Mouse (Mus musculus) embryonic facial prominence, embryonic 11.5 days (tissue): ENCODE measurements at regions not wholly inside any gene's neighbourhood (a gene's known extent, or its start where the extent isn't known, plus 50 kb on each side); places are given as distances from the start of the nearest gene placed in this dataset.
A peak's percentile ranks its signal among the peaks of the same experiment; 100 is the strongest.
"Not testable (repeated sequence)": the region's sequence is repeated elsewhere in the genome, so short reads cannot be mapped to it uniquely, and the experiment has no call there.

Experiments
- ATAC-seq: fragments of 200-750 bp; cut with Nextera tagmentation; replicated peaks from 2 replicates; pipeline ENCODE4 v1.8.0; 2017; ENCODE audit warnings: low read depth; ENCODE audit not compliant: insufficient number of reproducible peaks, low FRiP score, low TSS enrichment
- DNase-seq: peaks from one replicate; pipeline ENCODE4 v3.0.0-alpha.2; 2015; ENCODE audit warnings: low spot score
- H3K27ac ChIP-seq: fragments of 300-500 bp; sonication (generic); replicated peaks from 2 replicates; pipeline ENCODE4 v1.5.1; 2014; ENCODE audit warnings: mild to moderate bottlenecking, low read depth, low read length, control low read depth
- H3K27me3 ChIP-seq: fragments of 300-500 bp; sonication (generic); 2 replicates; pipeline ENCODE4 v1.6.1; 2014; ENCODE audit warnings: mild to moderate bottlenecking, low read length, moderate library complexity, mixed read lengths; ENCODE audit not compliant: control insufficient read depth, insufficient read depth
- H3K36me3 ChIP-seq: fragments of 300-500 bp; sonication (generic); replicated peaks from 2 replicates; pipeline ENCODE4 v1.6.1; 2014; ENCODE audit warnings: low read depth, mild to moderate bottlenecking, low read length, moderate library complexity, mixed read lengths; ENCODE audit not compliant: control insufficient read depth, insufficient read depth
- H3K4me1 ChIP-seq: fragments of 300-500 bp; sonication (generic); 2 replicates; pipeline ENCODE4 v1.6.1; 2014; ENCODE audit warnings: low read length, mixed read lengths; ENCODE audit not compliant: control insufficient read depth, insufficient read depth
- H3K4me2 ChIP-seq: fragments of 300-500 bp; sonication (generic); 2 replicates; pipeline ENCODE4 v1.6.1; 2014; ENCODE audit warnings: low read depth, mild to moderate bottlenecking, control low read depth, low read length, moderate library complexity
- H3K4me3 ChIP-seq: fragments of 300-500 bp; sonication (generic); 2 replicates; pipeline ENCODE4 v1.5.1; 2014; ENCODE audit warnings: low read depth, low read length, control low read depth
- H3K9ac ChIP-seq: fragments of 300-500 bp; sonication (generic); replicated peaks from 2 replicates; pipeline ENCODE4 v1.6.1; 2014; ENCODE audit warnings: mild to moderate bottlenecking, control low read depth, low read length
- H3K9me3 ChIP-seq: fragments of 300-500 bp; sonication (generic); replicated peaks from 2 replicates; pipeline ENCODE4 v1.6.1; 2016; ENCODE audit warnings: mild to moderate bottlenecking, low read length, inconsistent platforms, mixed read lengths; ENCODE audit not compliant: control insufficient read depth
- WGBS: fragments of 180-500 bp; shearing (Covaris S2); extraction: QIAGEN DNeasy Blood & Tissue Kit; methylation state at CpG from one replicate; pipeline ENCODE4 v1.1.7; 2014; 5-methylcytosine and 5-hydroxymethylcytosine counted together

GRCm38 (mm10) chr6:53182131-53182530 is 104.9 kb upstream of the Creb5 start:
- not testable (repeated sequence) for H3K4me3 ChIP-seq, H3K4me2 ChIP-seq, H3K9ac ChIP-seq, H3K27ac ChIP-seq, H3K9me3 ChIP-seq, H3K36me3 ChIP-seq, H3K27me3 ChIP-seq, H3K4me1 ChIP-seq, ATAC-seq, DNase-seq
- 91% methylated on average over 17 of the region's 17 CpGs for WGBS

DNA sequence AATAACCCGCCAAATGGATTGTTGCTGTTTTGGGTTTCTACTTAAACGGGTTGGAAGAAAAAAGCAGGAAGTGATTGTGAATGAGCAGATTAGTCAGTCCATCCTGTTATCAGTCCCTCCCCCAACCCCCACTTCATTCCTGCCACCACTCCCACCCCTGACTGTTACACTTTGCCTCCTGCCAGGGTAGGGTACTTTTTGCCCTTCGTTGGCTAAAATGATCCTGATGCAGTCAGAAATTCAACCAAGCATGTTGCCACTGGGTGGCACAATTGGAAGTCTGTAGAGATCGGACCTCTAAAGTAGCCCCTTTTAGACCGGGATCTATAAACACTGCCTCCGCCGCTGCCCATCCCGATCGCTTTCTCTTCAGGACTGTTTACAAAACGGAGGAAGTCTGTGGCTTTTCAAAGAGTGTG is 96.0 kb upstream of the Jazf1 start:
- 8% methylated on average over 10 of the region's 10 CpGs for WGBS
- H3K36me3 ChIP-seq = no peaks in the 10 kb centered on the region
- peak; percentile 84 for DNase-seq
- H3K4me2 ChIP-seq = peak overlapping the region; percentile 16; the same call in 1 of the 2 replicates
- H3K4me3 ChIP-seq = 0 out of 2 replicates have a peak overlapping the region, but pooled peaks have one; percentile 1
- H3K9me3 ChIP-seq = no peaks in the 10 kb centered on the region
- H3K27ac ChIP-seq = no peak overlapping the region
- no peak for ATAC-seq
- no peaks in the 10 kb centered on the region for H3K27me3 ChIP-seq
- no peak overlapping the region for H3K9ac ChIP-seq
- no peaks in the 10 kb centered on the region for H3K4me1 ChIP-seq

GRCm38 (mm10) chr6:53163091-53163490 is 94.7 kb upstream of the Jazf1 start:
- no peaks in the 10 kb centered on the region for H3K4me1 ChIP-seq
- H3K27me3 ChIP-seq = no peaks in the 10 kb centered on the region
- no peaks in the 10 kb centered on the region for H3K36me3 ChIP-seq
- H3K27ac ChIP-seq = no peak overlapping the region
- no peak overlapping the region for H3K9ac ChIP-seq
- ATAC-seq (no peak), DNase-seq (no peak)
- no peaks in the 10 kb centered on the region for H3K9me3 ChIP-seq
- no peak overlapping the region for H3K4me2 ChIP-seq
- WGBS = 84% methylated on average over 7 of the region's 7 CpGs
- H3K4me3 ChIP-seq = no peak overlapping the region

DNA sequence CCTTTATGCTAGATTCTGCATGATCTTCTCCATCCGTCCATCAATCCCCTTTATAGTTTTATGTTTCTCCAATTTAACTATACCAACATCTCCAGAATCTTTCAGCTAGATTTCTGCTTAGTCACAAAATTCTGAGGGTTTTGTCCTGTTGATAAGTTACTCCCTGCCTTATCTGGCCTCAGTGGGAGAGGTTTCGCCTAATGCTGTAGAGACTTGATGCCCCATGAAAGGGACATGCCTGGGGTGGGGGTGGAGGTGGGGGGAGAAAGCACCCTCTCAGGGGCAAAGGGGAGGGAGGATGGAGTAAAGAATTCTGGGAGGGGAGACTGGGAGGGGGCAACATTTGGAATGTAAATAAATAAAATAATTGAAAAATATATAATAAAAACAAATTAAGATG is 93.2 kb upstream of the Jazf1 start:
- Histone ChIP-seq H3K27me3 (no peaks in the 10 kb centered on the region), H3K4me1 (no peaks in the 10 kb centered on the region), H3K9me3 (no peaks in the 10 kb centered on the region), H3K4me3 (no peak overlapping the region), H3K36me3 (no peaks in the 10 kb centered on the region), H3K9ac (no peak overlapping the region), H3K4me2 (no peak overlapping the region), H3K27ac (no peak overlapping the region)
- no peak for DNase-seq
- WGBS = 84% methylated on average over 2 of the region's 2 CpGs
- ATAC-seq = no peak

DNA sequence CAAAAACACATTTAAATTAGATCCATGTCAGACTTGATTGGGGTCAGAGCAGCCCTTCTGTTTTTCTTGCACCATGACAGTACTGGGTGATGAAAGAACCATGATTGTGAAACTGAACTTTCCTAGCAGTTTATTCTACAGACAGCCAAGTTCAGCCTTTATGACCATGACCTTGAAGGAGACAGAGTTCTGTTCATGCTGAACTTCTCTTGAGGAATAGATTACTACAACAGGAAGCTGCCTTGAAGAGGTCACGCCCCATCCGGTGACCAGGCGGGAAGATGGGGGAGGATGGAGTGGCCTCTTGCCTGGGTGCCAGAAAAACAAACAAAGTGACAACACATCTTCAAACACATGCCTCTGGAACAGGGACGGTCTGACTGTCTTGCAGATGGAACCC is 86.2 kb upstream of the Jazf1 start:
- no peaks in the 10 kb centered on the region for H3K4me1 ChIP-seq
- H3K4me2 ChIP-seq = no peak overlapping the region
- H3K27me3 ChIP-seq = no peaks in the 10 kb centered on the region
- DNase-seq (no peak), ATAC-seq (no peak)
- H3K4me3 ChIP-seq = no peak overlapping the region
- no peak overlapping the region for H3K9ac ChIP-seq
- H3K27ac ChIP-seq = no peak overlapping the region
- WGBS = 44% methylated on average over 4 of the region's 4 CpGs
- H3K36me3 ChIP-seq = no peaks in the 10 kb centered on the region
- no peaks in the 10 kb centered on the region for H3K9me3 ChIP-seq

DNA sequence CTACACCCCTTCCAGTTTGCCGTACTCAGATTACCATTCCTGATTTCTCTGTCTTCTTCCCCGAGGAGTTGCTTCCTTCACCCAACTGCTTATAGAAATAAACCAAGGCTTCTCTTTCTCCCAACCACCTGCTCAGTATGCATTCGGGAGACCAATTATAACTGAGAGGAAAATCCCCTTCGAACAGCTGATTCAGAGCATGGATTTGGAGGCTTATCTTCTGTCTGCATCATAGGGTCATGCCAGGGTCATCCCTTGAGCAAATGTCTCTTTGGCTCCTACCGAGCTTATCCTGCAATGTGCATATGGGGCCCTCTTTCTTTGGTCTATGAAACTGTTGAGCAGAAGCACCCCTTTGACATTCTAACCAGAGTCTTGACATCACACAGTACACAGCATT is 79.0 kb upstream of the Jazf1 start:
- DNase-seq = peak; percentile 39
- Histone ChIP-seq H3K4me1 (no peaks in the 10 kb centered on the region), H3K9me3 (no peaks in the 10 kb centered on the region), H3K27ac (no peak overlapping the region), H3K27me3 (no peaks in the 10 kb centered on the region), H3K36me3 (no peaks in the 10 kb centered on the region), H3K9ac (no peak overlapping the region), H3K4me3 (no peak overlapping the region), H3K4me2 (no peak overlapping the region)
- WGBS = 48% methylated on average over 5 of the region's 5 CpGs
- no peak for ATAC-seq

GRCm38 (mm10) chr6:53143846-53144584 is 75.6 kb upstream of the Jazf1 start:
- ATAC-seq (no peak), DNase-seq (peak; percentile 86)
- Histone ChIP-seq H3K4me1 (no peaks in the 10 kb centered on the region), H3K9me3 (no peaks in the 10 kb centered on the region), H3K27me3 (no peaks in the 10 kb centered on the region), H3K4me3 (no peak overlapping the region), H3K27ac (0 out of 2 replicates have a peak overlapping the region, but pooled peaks have one; percentile 28), H3K9ac (no peak overlapping the region), H3K4me2 (no peak overlapping the region), H3K36me3 (no peaks in the 10 kb centered on the region)
- WGBS = 18% methylated on average over 4 of the region's 4 CpGs

GRCm38 (mm10) chr6:53134410-53134809 is 66.0 kb upstream of the Jazf1 start:
- Histone ChIP-seq H3K27me3 (no peaks in the 10 kb centered on the region), H3K9me3 (no peaks in the 10 kb centered on the region), H3K27ac (no peak overlapping the region), H3K36me3 (no peaks in the 10 kb centered on the region), H3K9ac (no peak overlapping the region), H3K4me1 (no peaks in the 10 kb centered on the region), H3K4me3 (no peak overlapping the region), H3K4me2 (no peak overlapping the region)
- 53% methylated on average over 2 of the region's 2 CpGs for WGBS
- ATAC-seq = no peak
- DNase-seq = no peak
